26 mouse cellular contexts compared by ENCODE assay signal in genomic region chr17:65787261-65787660, GRCm38 (mm10). TPM values are rescaled to one million over a fixed set of nuclear protein-coding genes. Genes with fewer than 3 reads are reported as not detected.
DNase-seq lines count a peak whose midpoint lies in the region; ATAC-seq and TF ChIP-seq lines count a peak whose summit lies in the region.
"Had no signal": no experiment of that assay in that cellular context is flagged by ENCODE, and none has a peak within 500 bp of the region (broad histone marks: within the 10 kb centered on the region; RNA-seq: fewer than 3 reads in every experiment).

No protein-coding gene starts in this region.

- 0 out of 2 replicates have a peak, but pooled peaks cover 5% of the 10 kb centered on the region for H3K36me3 ChIP-seq in heart, embryonic 11.5 days (ENCODE audit: control insufficient read depth, insufficient read depth, low read length)
- H3K36me3 ChIP-seq in hindbrain, embryonic 13.5 days: peaks cover 14% of the 10 kb centered on the region
- H3K36me3 ChIP-seq in hindbrain, embryonic 16.5 days (ENCODE audit: control insufficient read depth, insufficient read depth, low read length): no peaks in the 10 kb centered on the region
- H3K36me3 ChIP-seq: forebrain, embryonic 15.5 days had no signal

- intact Hi-C loops in gastrocnemius, adult 2 months (cut with DNase I): loop anchor here (5.0 kb wide), 1 partner anchor 175 kb away; the partner anchor contains the start of gene Vapa
- intact Hi-C loops in gastrocnemius, postnatal 14 days (cut with DNase I; ENCODE audit: low total_unique reads): loop anchor here (5.0 to 10.0 kb wide), 2 partner anchors 85 to 172 kb away; partner anchors contain the start of gene Vapa

- 72% methylated on average over 4 of the region's 4 CpGs for WGBS in heart, embryonic 11.5 days (ENCODE audit: insufficient replicate concordance)
- 92% methylated on average over 4 of the region's 4 CpGs for WGBS in hindbrain, embryonic 13.5 days
- 86% methylated on average over 4 of the region's 4 CpGs for WGBS in hindbrain, embryonic 16.5 days

- peak overlapping the region; percentile 28; the same call in 1 of the 2 replicates for H3K27ac ChIP-seq in gastrocnemius, adult 2 months
- H3K27ac ChIP-seq in heart, embryonic 11.5 days (ENCODE audit: low read depth, low read length): no peak overlapping the region
- 0 out of 2 replicates have a peak overlapping the region, but pooled peaks have one; percentile 12 for H3K27ac ChIP-seq in hindbrain, embryonic 13.5 days
- H3K27ac ChIP-seq in hindbrain, embryonic 16.5 days (ENCODE audit: low read depth, low read length): no peak overlapping the region
- H3K27ac ChIP-seq: embryonic facial prominence, embryonic 10.5 days; embryonic facial prominence, embryonic 13.5 days; forebrain, embryonic 12.5 days; forebrain, embryonic 15.5 days; hindbrain, embryonic 10.5 days; hindbrain, embryonic 14.5 days had no signal

- DNase-seq in gastrocnemius, adult 2 months: no peak
- no peak for DNase-seq in gastrocnemius, postnatal 14 days
- no peak for DNase-seq in heart, adult 8-10 months (ENCODE audit: low spot score)
- DNase-seq: adrenal gland, adult 8-10 months; adrenal gland, postnatal 25 days; cerebellum, adult 11-12 months; cerebellum, adult 8-10 months; cerebellum, postnatal 10 days; cerebellum, postnatal 36 days; embryo, embryonic 11 days; gastrocnemius, postnatal 10 days; heart, adult 18-20 months; heart, postnatal 14 days; kidney, adult 2 months had no signal

- peaks cover 16% of the 10 kb centered on the region for H3K4me1 ChIP-seq in heart, embryonic 11.5 days (ENCODE audit: control insufficient read depth, insufficient read depth, low read length)
- peaks cover 44% of the 10 kb centered on the region for H3K4me1 ChIP-seq in hindbrain, embryonic 13.5 days (replicated peaks)
- H3K4me1 ChIP-seq in hindbrain, embryonic 16.5 days (ENCODE audit: control insufficient read depth, insufficient read depth, low read depth, low read length): peaks cover 15% of the 10 kb centered on the region

- ATAC-seq in heart, embryonic 11.5 days (replicated peaks; ENCODE audit: insufficient number of reproducible peaks, low FRiP score, low TSS enrichment): no peak
- no peak for ATAC-seq in hindbrain, embryonic 13.5 days (ENCODE audit: low FRiP score)
- no peak for ATAC-seq in hindbrain, embryonic 16.5 days
- ATAC-seq: activated CD4-positive, CD25-positive, alpha-beta regulatory T cell, adult 4 months; forebrain, embryonic 15.5 days; intestine, postnatal 0 days had no signal

- H3K27me3 ChIP-seq in heart, embryonic 11.5 days (ENCODE audit: control insufficient read depth, insufficient read depth, low read length): no peaks in the 10 kb centered on the region
- H3K27me3 ChIP-seq in hindbrain, embryonic 13.5 days: no peaks in the 10 kb centered on the region
- H3K27me3 ChIP-seq in hindbrain, embryonic 16.5 days (replicated peaks; ENCODE audit: control insufficient read depth, insufficient read depth, low read length): no peaks in the 10 kb centered on the region
- H3K27me3 ChIP-seq: embryonic facial prominence, embryonic 13.5 days; forebrain, embryonic 12.5 days; forebrain, embryonic 15.5 days had no signal

- 0 out of 2 replicates have a peak overlapping the region, but pooled peaks have one; percentile 8 for H3K4me2 ChIP-seq in heart, embryonic 11.5 days
- H3K4me2 ChIP-seq in hindbrain, embryonic 13.5 days: no peak overlapping the region
- no peak overlapping the region for H3K4me2 ChIP-seq in hindbrain, embryonic 16.5 days (ENCODE audit: low read length)
- H3K4me2 ChIP-seq: embryonic facial prominence, embryonic 13.5 days; forebrain, embryonic 12.5 days; forebrain, embryonic 15.5 days; hindbrain, embryonic 14.5 days had no signal

- H3K4me3 ChIP-seq in gastrocnemius, adult 2 months: no peak overlapping the region
- H3K4me3 ChIP-seq in heart, embryonic 11.5 days (ENCODE audit: low read depth, low read length): no peak overlapping the region
- no peak overlapping the region for H3K4me3 ChIP-seq in hindbrain, embryonic 13.5 days
- no peak overlapping the region for H3K4me3 ChIP-seq in hindbrain, embryonic 16.5 days (ENCODE audit: low read length)
- H3K4me3 ChIP-seq: embryonic facial prominence, embryonic 10.5 days; embryonic facial prominence, embryonic 13.5 days; erythroblast, embryonic 14.5 days; forebrain, embryonic 12.5 days; forebrain, embryonic 15.5 days; hindbrain, embryonic 10.5 days had no signal

- no peak overlapping the region for H3K9ac ChIP-seq in heart, embryonic 11.5 days (ENCODE audit: low read depth, low read length)
- no peak overlapping the region for H3K9ac ChIP-seq in hindbrain, embryonic 13.5 days
- H3K9ac ChIP-seq in hindbrain, embryonic 16.5 days (ENCODE audit: low read depth, low read length): no peak overlapping the region
- H3K9ac ChIP-seq: embryonic facial prominence, embryonic 13.5 days; forebrain, embryonic 12.5 days; forebrain, embryonic 15.5 days; hindbrain, embryonic 14.5 days had no signal

- H3K9me3 ChIP-seq in heart, embryonic 11.5 days (replicated peaks; ENCODE audit: control insufficient read depth, low read length): no peaks in the 10 kb centered on the region
- H3K9me3 ChIP-seq in hindbrain, embryonic 13.5 days: no peaks in the 10 kb centered on the region
- no peaks in the 10 kb centered on the region for H3K9me3 ChIP-seq in hindbrain, embryonic 16.5 days (ENCODE audit: control insufficient read depth, low read length)
- H3K9me3 ChIP-seq: embryonic facial prominence, embryonic 13.5 days; forebrain, embryonic 12.5 days; forebrain, embryonic 15.5 days had no signal

- no peak for TF ChIP-seq CTCF in gastrocnemius, adult 2 months (IDR thresholded peaks at IDR 0.05)

RNA-seq across cellular contexts. Expression of gene Ppp4r1, which starts 4.9 kb away (rescaled TPM):
- 10 to 100 TPM; 24.8 to 30.3 TPM for total RNA-seq in gastrocnemius, adult 2 months (2021)
- 10 to 100 TPM; 29.4 to 30.3 TPM for total RNA-seq in gastrocnemius, postnatal 14 days (2021)
- 31.4 and 36.5 TPM in 2 replicates for polyA plus RNA-seq in heart, embryonic 11.5 days (2014; fragmentation: Nextera tagmentation; extraction: Ambion mirVana)
- 10 to 100 TPM; 33.2 to 39.5 (median 37.6) TPM for total RNA-seq in heart, adult 8-10 months (2022)
- 44.7 and 47.3 TPM in 2 replicates for polyA plus RNA-seq in hindbrain, embryonic 13.5 days (2015; fragmentation: Nextera tagmentation; extraction: Ambion mirVana)
- 37.1 and 41.3 TPM in 2 replicates for polyA plus RNA-seq in hindbrain, embryonic 16.5 days (2015; fragmentation: Nextera tagmentation; extraction: Ambion mirVana)

RNA-seq across cellular contexts. Expression of gene Rab31, which starts 14.7 kb away (rescaled TPM):
- 1 to 10 TPM; 3.4 to 7.4 TPM for total RNA-seq in gastrocnemius, adult 2 months (2021)
- total RNA-seq in gastrocnemius, postnatal 14 days (2021): 10 to 100 TPM; 14.1 to 15.4 TPM
- polyA plus RNA-seq in heart, embryonic 11.5 days (2014; fragmentation: Nextera tagmentation; extraction: Ambion mirVana): 32.7 and 33.2 TPM in 2 replicates
- 10 to 100 TPM in 3 of 4 experiments, 1 to 10 TPM in 1; 9.5 to 15.5 (median 12.9) TPM for total RNA-seq in heart, adult 8-10 months (2022)
- 73.0 and 74.0 TPM in 2 replicates for polyA plus RNA-seq in hindbrain, embryonic 13.5 days (2015; fragmentation: Nextera tagmentation; extraction: Ambion mirVana)
- 70.0 and 73.8 TPM in 2 replicates for polyA plus RNA-seq in hindbrain, embryonic 16.5 days (2015; fragmentation: Nextera tagmentation; extraction: Ambion mirVana)
- polyA plus RNA-seq: erythroblast, embryonic 14.5 days had no signal

Comparison
In these comparisons a context has a peak if more than half of its experiments do, and no peak if none do; other contexts are left out.
1. H3K27ac ChIP-seq: peak in gastrocnemius, adult 2 months (single experiment) and hindbrain, embryonic 13.5 days (single experiment); none in heart, embryonic 11.5 days (single experiment) and hindbrain, embryonic 16.5 days (single experiment).